8 mouse cellular contexts compared by ENCODE assay signal in the genomic region with DNA sequence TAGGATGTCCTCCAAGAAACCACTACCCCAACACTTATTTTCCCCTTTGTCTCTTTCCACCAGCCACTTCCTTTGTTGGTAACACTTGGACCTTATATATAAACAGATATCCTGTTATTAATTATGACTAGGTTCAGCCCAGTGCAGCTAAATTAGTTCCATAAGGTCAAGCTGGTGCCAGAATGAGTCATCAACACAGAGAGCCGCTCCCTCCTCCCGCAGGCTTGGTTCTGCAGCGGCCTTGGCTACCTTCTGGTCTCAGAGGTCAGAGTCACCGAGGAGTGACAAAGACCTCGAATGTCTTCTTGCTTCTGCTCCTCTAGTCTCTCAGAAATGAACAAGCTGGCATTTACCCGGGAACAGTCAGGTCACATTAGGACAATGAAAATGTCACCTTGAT.
DNase-seq lines count a peak whose midpoint lies in the region; ATAC-seq and TF ChIP-seq lines count a peak whose summit lies in the region.

No protein-coding gene starts in this region.

- H3K4me1 ChIP-seq in embryonic facial prominence, embryonic 11.5 days (ENCODE audit: control insufficient read depth, insufficient read depth, low read length) = no peaks in the 10 kb centered on the region
- H3K4me1 ChIP-seq in intestine, postnatal 0 days (replicated peaks; ENCODE audit: control insufficient read depth, insufficient read depth, low read length) = no peaks in the 10 kb centered on the region; the same call in 1 of the 2 replicates
- no peaks in the 10 kb centered on the region for H3K4me1 ChIP-seq in liver, embryonic 12.5 days

- no peaks in the 10 kb centered on the region for H3K36me3 ChIP-seq in embryonic facial prominence, embryonic 11.5 days (replicated peaks; ENCODE audit: control insufficient read depth, insufficient read depth, low read depth, low read length)
- no peaks in the 10 kb centered on the region for H3K36me3 ChIP-seq in intestine, postnatal 0 days (ENCODE audit: control insufficient read depth, insufficient read depth)
- H3K36me3 ChIP-seq in liver, embryonic 12.5 days = no peaks in the 10 kb centered on the region

- H3K9ac ChIP-seq in embryonic facial prominence, embryonic 11.5 days (replicated peaks; ENCODE audit: low read length) = no peak overlapping the region
- H3K9ac ChIP-seq in intestine, postnatal 0 days (ENCODE audit: low read depth, low read length) = no peak overlapping the region
- H3K9ac ChIP-seq in liver, embryonic 12.5 days = no peak overlapping the region

- H3K4me3 ChIP-seq in embryonic facial prominence, embryonic 11.5 days (ENCODE audit: low read depth, low read length) = no peak overlapping the region
- no peak overlapping the region for H3K4me3 ChIP-seq in intestine, postnatal 0 days (ENCODE audit: low read depth, low read length)
- H3K4me3 ChIP-seq in liver, embryonic 12.5 days = no peak overlapping the region

- ATAC-seq in embryonic facial prominence, embryonic 11.5 days (replicated peaks; ENCODE audit: insufficient number of reproducible peaks, low FRiP score, low TSS enrichment, low read depth) = no peak
- peak; percentile 90 for ATAC-seq in intestine, postnatal 0 days
- no peak for ATAC-seq in liver, embryonic 12.5 days

- no peak overlapping the region for H3K27ac ChIP-seq in embryonic facial prominence, embryonic 11.5 days (replicated peaks; ENCODE audit: low read depth, low read length)
- no peak overlapping the region for H3K27ac ChIP-seq in intestine, postnatal 0 days (ENCODE audit: low read depth, low read length)
- H3K27ac ChIP-seq in liver, embryonic 12.5 days = no peak overlapping the region

- 42% methylated on average over 6 of the region's 6 CpGs for WGBS in embryonic facial prominence, embryonic 11.5 days
- 20% methylated on average over 6 of the region's 6 CpGs for WGBS in intestine, postnatal 0 days
- WGBS in liver, embryonic 12.5 days (ENCODE audit: insufficient replicate concordance) = 68% methylated on average over 6 of the region's 6 CpGs

- TF ChIP-seq CTCF in intestine, postnatal 0 days (IDR thresholded peaks at IDR 0.05; ENCODE audit: low read depth) = no peak

- no peaks in the 10 kb centered on the region for H3K27me3 ChIP-seq in embryonic facial prominence, embryonic 11.5 days (ENCODE audit: control insufficient read depth, insufficient read depth, low read length)
- no peaks in the 10 kb centered on the region for H3K27me3 ChIP-seq in intestine, postnatal 0 days (replicated peaks; ENCODE audit: control insufficient read depth, insufficient read depth, low read length)
- H3K27me3 ChIP-seq in liver, embryonic 12.5 days (replicated peaks) = no peaks in the 10 kb centered on the region

- H3K9me3 ChIP-seq in embryonic facial prominence, embryonic 11.5 days (replicated peaks; ENCODE audit: control insufficient read depth, low read length) = no peaks in the 10 kb centered on the region
- no peaks in the 10 kb centered on the region for H3K9me3 ChIP-seq in intestine, postnatal 0 days (ENCODE audit: control insufficient read depth)
- H3K9me3 ChIP-seq in liver, embryonic 12.5 days (replicated peaks) = no peaks in the 10 kb centered on the region

- H3K4me2 ChIP-seq in embryonic facial prominence, embryonic 11.5 days (ENCODE audit: low read depth, low read length) = no peak overlapping the region
- no peak overlapping the region for H3K4me2 ChIP-seq in intestine, postnatal 0 days (replicated peaks; ENCODE audit: low read depth)
- no peak overlapping the region for H3K4me2 ChIP-seq in liver, embryonic 12.5 days

- DNase-seq in urinary bladder, postnatal 25 days (ENCODE audit: low spot score) = peak; percentile 6
- no peak for DNase-seq in urinary bladder, adult 2 months (ENCODE audit: low spot score)
- DNase-seq in embryonic facial prominence, embryonic 11.5 days (ENCODE audit: low spot score) = peak; percentile 22
- DNase-seq in thymus, postnatal 0 days (ENCODE audit: low spot score) = no peak
- no peak for DNase-seq in frontal cortex, postnatal 10 days (ENCODE audit: low spot score in 2 of 2)
- DNase-seq in natural killer cell, adult 2 months (ENCODE audit: low spot score in 2 of 2) = no peak

Comparison
In these comparisons a context has a peak if more than half of its experiments do, and no peak if none do; other contexts are left out.
1. DNase-seq: peak in urinary bladder, postnatal 25 days (single experiment) and embryonic facial prominence, embryonic 11.5 days (single experiment); none in urinary bladder, adult 2 months (single experiment), thymus, postnatal 0 days (single experiment), frontal cortex, postnatal 10 days (0 of 2) and natural killer cell, adult 2 months (0 of 2).